Comparison of ENCODE assay signal across 8 mouse cellular contexts in the genomic region with DNA sequence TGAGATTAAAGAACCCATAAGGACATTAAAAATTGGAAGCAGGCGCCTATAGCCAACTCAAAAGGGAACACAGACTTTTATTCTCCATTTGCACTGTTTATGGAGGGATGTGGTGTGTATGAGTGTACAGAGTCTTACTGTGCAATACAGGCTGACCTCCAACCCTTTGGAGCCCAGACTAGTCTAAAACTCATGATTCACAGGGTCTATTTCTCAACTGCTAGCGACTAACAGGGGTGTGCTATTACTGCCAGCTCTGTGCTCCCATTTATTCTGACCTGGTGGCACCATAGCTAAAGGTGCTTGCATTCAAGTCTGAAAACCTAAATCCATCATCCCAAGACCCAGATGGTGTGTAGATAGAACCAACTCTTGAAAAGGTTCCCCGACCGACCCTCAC. TPM values are rescaled to one million over a fixed set of nuclear protein-coding genes. Genes with fewer than 3 reads are reported as not detected.
DNase-seq lines count a peak whose midpoint lies in the region; ATAC-seq lines count a peak whose summit lies in the region.

No protein-coding gene starts in this region.

- DNase-seq in left cerebral cortex, adult 11 months (ENCODE audit: low spot score): peak; percentile 10
- no peak for DNase-seq in left cerebral cortex, postnatal 10 days (ENCODE audit: extremely low spot score in 1 of 2, low spot score in 2 of 2)
- no peak for DNase-seq in embryonic facial prominence, embryonic 10.5 days (ENCODE audit: low spot score)
- no peak for DNase-seq in hindbrain, embryonic 11.5 days (ENCODE audit: low spot score)
- DNase-seq in midbrain, embryonic 14.5 days: peak; percentile 46
- no peak for DNase-seq in urinary bladder, postnatal 4 days (ENCODE audit: low spot score in 2 of 2)
- no peak for DNase-seq in frontal cortex, postnatal 36 days (ENCODE audit: low spot score in 2 of 2)

- peak overlapping the region; percentile 90 for H3K4me3 ChIP-seq in embryonic facial prominence, embryonic 10.5 days
- peak overlapping the region; percentile 99 for H3K4me3 ChIP-seq in hindbrain, embryonic 11.5 days (ENCODE audit: low read depth, low read length)
- H3K4me3 ChIP-seq in midbrain, embryonic 14.5 days (replicated peaks; ENCODE audit: low read depth, low read length): peak overlapping the region; percentile 99

- WGBS in embryonic facial prominence, embryonic 10.5 days: 67% methylated on average over 4 of the region's 4 CpGs
- WGBS in hindbrain, embryonic 11.5 days: 66% methylated on average over 4 of the region's 4 CpGs
- WGBS in midbrain, embryonic 14.5 days: 65% methylated on average over 4 of the region's 4 CpGs

- intact Hi-C loops in left cerebral cortex, postnatal 10 days (cut with DNase I): no loop called here

- ATAC-seq in hindbrain, embryonic 11.5 days (ENCODE audit: low FRiP score): no peak
- ATAC-seq in midbrain, embryonic 14.5 days (ENCODE audit: low FRiP score, low TSS enrichment): no peak
- ATAC-seq in megakaryocyte, adult 5-6 weeks (ENCODE audit: poor library complexity, severe bottlenecking): no peak

- no peaks in the 10 kb centered on the region for H3K27me3 ChIP-seq in embryonic facial prominence, embryonic 10.5 days (replicated peaks; ENCODE audit: low read depth, poor library complexity, severe bottlenecking)
- H3K27me3 ChIP-seq in hindbrain, embryonic 11.5 days (ENCODE audit: control insufficient read depth, insufficient read depth, low read length): no peaks in the 10 kb centered on the region
- H3K27me3 ChIP-seq in midbrain, embryonic 14.5 days (ENCODE audit: control insufficient read depth, insufficient read depth, low read length): no peaks in the 10 kb centered on the region

- H3K9me3 ChIP-seq in embryonic facial prominence, embryonic 10.5 days: no peaks in the 10 kb centered on the region
- H3K9me3 ChIP-seq in hindbrain, embryonic 11.5 days (ENCODE audit: control insufficient read depth, low read length): no peaks in the 10 kb centered on the region
- no peaks in the 10 kb centered on the region for H3K9me3 ChIP-seq in midbrain, embryonic 14.5 days (ENCODE audit: control insufficient read depth, low read length)

- peaks cover 10% of the 10 kb centered on the region for H3K4me1 ChIP-seq in embryonic facial prominence, embryonic 10.5 days
- H3K4me1 ChIP-seq in hindbrain, embryonic 11.5 days (replicated peaks; ENCODE audit: control insufficient read depth, insufficient read depth, low read length): 0 out of 2 replicates have a peak, but pooled peaks cover 2% of the 10 kb centered on the region
- 0 out of 2 replicates have a peak, but pooled peaks cover 5% of the 10 kb centered on the region for H3K4me1 ChIP-seq in midbrain, embryonic 14.5 days (ENCODE audit: control insufficient read depth, insufficient read depth, low read length)

- peaks cover 3% of the 10 kb centered on the region for H3K36me3 ChIP-seq in embryonic facial prominence, embryonic 10.5 days (replicated peaks)
- H3K36me3 ChIP-seq in hindbrain, embryonic 11.5 days (ENCODE audit: control insufficient read depth, insufficient read depth, low read length): no peaks in the 10 kb centered on the region
- peaks cover 2% of the 10 kb centered on the region for H3K36me3 ChIP-seq in midbrain, embryonic 14.5 days (ENCODE audit: control insufficient read depth, insufficient read depth, low read length)

- H3K4me2 ChIP-seq in hindbrain, embryonic 11.5 days (replicated peaks; ENCODE audit: low read depth, low read length): peak overlapping the region; percentile 55
- peak overlapping the region; percentile 67 for H3K4me2 ChIP-seq in midbrain, embryonic 14.5 days (ENCODE audit: low read length)

- H3K27ac ChIP-seq in embryonic facial prominence, embryonic 10.5 days (replicated peaks): peak overlapping the region; percentile 100
- H3K27ac ChIP-seq in hindbrain, embryonic 11.5 days (ENCODE audit: low read depth, low read length): peak overlapping the region; percentile 100
- peak overlapping the region; percentile 100 for H3K27ac ChIP-seq in midbrain, embryonic 14.5 days (replicated peaks; ENCODE audit: low read depth, low read length)

- peak overlapping the region; percentile 42; the same call in 1 of the 2 replicates for H3K9ac ChIP-seq in hindbrain, embryonic 11.5 days (ENCODE audit: low read depth, low read length)
- peak overlapping the region; percentile 100; the same call in 1 of the 2 replicates for H3K9ac ChIP-seq in midbrain, embryonic 14.5 days (replicated peaks; ENCODE audit: low read length)

RNA-seq across cellular contexts. Expression of a gene that starts 2.9 kb away (rescaled TPM):
- 100 to 1,000 TPM; 342 to 346 TPM for total RNA-seq in left cerebral cortex, postnatal 10 days (2021)
- 135 and 155 TPM in 2 replicates for polyA plus RNA-seq in embryonic facial prominence, embryonic 10.5 days (2016; fragmentation: Nextera tagmentation; extraction: Ambion mirVana)
- 407 and 453 TPM in 2 replicates for polyA plus RNA-seq in hindbrain, embryonic 11.5 days (2014; fragmentation: Nextera tagmentation; extraction: Ambion mirVana)
- 403 and 415 TPM in 2 replicates for polyA plus RNA-seq in midbrain, embryonic 14.5 days (2014; fragmentation: Nextera tagmentation; extraction: Ambion mirVana)
- total RNA-seq in megakaryocyte, adult 5-6 weeks (2015): 25.0 and 31.1 TPM in 2 replicates
- total RNA-seq in megakaryocyte, adult 5-6 weeks (2017): 24.1 and 33.8 TPM in 2 replicates

Comparison
In these comparisons a context has a peak if more than half of its experiments do, and no peak if none do; other contexts are left out.
1. DNase-seq: peak in left cerebral cortex, adult 11 months (single experiment) and midbrain, embryonic 14.5 days (single experiment); none in left cerebral cortex, postnatal 10 days (0 of 2), embryonic facial prominence, embryonic 10.5 days (single experiment), hindbrain, embryonic 11.5 days (single experiment), urinary bladder, postnatal 4 days (0 of 2) and frontal cortex, postnatal 36 days (0 of 2).
2. Peak in every context shown above with its lines, with median percentiles within 50 percentile points of each other: H3K27ac ChIP-seq and H3K4me3 ChIP-seq.